Mouse (Mus musculus): ENCODE data around the gene Sf3a1.
"Not testable (repeated sequence)": the region's sequence is repeated elsewhere in the genome, so short reads cannot be mapped to it uniquely, and the experiment has no call there.

Sf3a1 gene

GRCm38 (mm10) chr11:4159808-4160708 lies at the start of gene Sf3a1, which contains the start of gene Ccdc157:
Gene Sf3a1, plus strand, starts transcription at chr11:4160350.
Gene Ccdc157, minus strand, starts transcription at chr11:4160293.
- DNase-seq (ENCODE audit: low read depth in 1 of 2, low spot score in 2 of 2): peak; percentile 83 to 91

GRCm38 (mm10) chr11:4112033-4112432 lies 48.1 kb upstream of the Sf3a1 start:
- DNase-seq (ENCODE audit: low read depth in 1 of 2, low spot score in 2 of 2): no peak

GRCm38 (mm10) chr11:4112861-4113260 lies 47.3 kb upstream of the Sf3a1 start:
- DNase-seq (ENCODE audit: low read depth in 1 of 2, low spot score in 2 of 2): no peak

- DNase-seq (ENCODE audit: low read depth in 1 of 2, low spot score in 2 of 2): no peak
Observed at GRCm38 (mm10) chr11:4113496-4113895, 46.7 kb upstream of the Sf3a1 start.

- DNase-seq (ENCODE audit: low read depth in 1 of 2, low spot score in 2 of 2): no peak
Observed at GRCm38 (mm10) chr11:4113970-4114369, 46.2 kb upstream of the Sf3a1 start.

GRCm38 (mm10) chr11:4114541-4114940 lies 45.6 kb upstream of the Sf3a1 start:
- not testable (repeated sequence) for DNase-seq (ENCODE audit: low read depth in 1 of 2, low spot score in 2 of 2)

GRCm38 (mm10) chr11:4115407-4115806 lies 44.7 kb upstream of the Sf3a1 start:
- DNase-seq (ENCODE audit: low read depth in 1 of 2, low spot score in 2 of 2): no peak

- DNase-seq (ENCODE audit: low read depth in 1 of 2, low spot score in 2 of 2): no peak
Observed at GRCm38 (mm10) chr11:4116458-4117141, 43.5 kb upstream of the Sf3a1 start.

GRCm38 (mm10) chr11:4117372-4118071 lies 42.6 kb upstream of the Sf3a1 start:
- no peak for DNase-seq (ENCODE audit: low read depth in 1 of 2, low spot score in 2 of 2)

- no peak for DNase-seq (ENCODE audit: low read depth in 1 of 2, low spot score in 2 of 2)
Observed at GRCm38 (mm10) chr11:4118081-4118921, 41.8 kb upstream of the Sf3a1 start.

GRCm38 (mm10) chr11:4119635-4120034 lies 40.5 kb upstream of the Sf3a1 start:
- no peak for DNase-seq (ENCODE audit: low read depth in 1 of 2, low spot score in 2 of 2)

GRCm38 (mm10) chr11:4121691-4122090 lies 38.5 kb upstream of the Sf3a1 start:
- DNase-seq (ENCODE audit: low read depth in 1 of 2, low spot score in 2 of 2): no peak

- DNase-seq (ENCODE audit: low read depth in 1 of 2, low spot score in 2 of 2): no peak
Observed at GRCm38 (mm10) chr11:4122226-4122625, 37.9 kb upstream of the Sf3a1 start.

GRCm38 (mm10) chr11:4122742-4123579 lies 37.2 kb upstream of the Sf3a1 start, which contains the start of gene Sec14l2:
Gene Sec14l2, minus strand, starts transcription at chr11:4123415.
- DNase-seq (ENCODE audit: low read depth in 1 of 2, low spot score in 2 of 2): peak in 1 of 2 experiments; percentile 17

GRCm38 (mm10) chr11:4123922-4124321 lies 36.2 kb upstream of the Sf3a1 start:
- DNase-seq (ENCODE audit: low read depth in 1 of 2, low spot score in 2 of 2): no peak

GRCm38 (mm10) chr11:4127059-4127458 lies 33.1 kb upstream of the Sf3a1 start:
- no peak for DNase-seq (ENCODE audit: low read depth in 1 of 2, low spot score in 2 of 2)

- not testable (repeated sequence) for DNase-seq (ENCODE audit: low read depth in 1 of 2, low spot score in 2 of 2)
Observed at GRCm38 (mm10) chr11:4128461-4128860, 31.7 kb upstream of the Sf3a1 start.

GRCm38 (mm10) chr11:4133450-4133849 lies 26.7 kb upstream of the Sf3a1 start:
- no peak for DNase-seq (ENCODE audit: low read depth in 1 of 2, low spot score in 2 of 2)

- no peak for DNase-seq (ENCODE audit: low read depth in 1 of 2, low spot score in 2 of 2)
Observed at GRCm38 (mm10) chr11:4134400-4134799, 25.8 kb upstream of the Sf3a1 start.

Measured in monocyte, adult 2 months (primary cell).